Mouse (Mus musculus): ENCODE measurements around the gene Pnkd.

Gene Pnkd

DNA sequence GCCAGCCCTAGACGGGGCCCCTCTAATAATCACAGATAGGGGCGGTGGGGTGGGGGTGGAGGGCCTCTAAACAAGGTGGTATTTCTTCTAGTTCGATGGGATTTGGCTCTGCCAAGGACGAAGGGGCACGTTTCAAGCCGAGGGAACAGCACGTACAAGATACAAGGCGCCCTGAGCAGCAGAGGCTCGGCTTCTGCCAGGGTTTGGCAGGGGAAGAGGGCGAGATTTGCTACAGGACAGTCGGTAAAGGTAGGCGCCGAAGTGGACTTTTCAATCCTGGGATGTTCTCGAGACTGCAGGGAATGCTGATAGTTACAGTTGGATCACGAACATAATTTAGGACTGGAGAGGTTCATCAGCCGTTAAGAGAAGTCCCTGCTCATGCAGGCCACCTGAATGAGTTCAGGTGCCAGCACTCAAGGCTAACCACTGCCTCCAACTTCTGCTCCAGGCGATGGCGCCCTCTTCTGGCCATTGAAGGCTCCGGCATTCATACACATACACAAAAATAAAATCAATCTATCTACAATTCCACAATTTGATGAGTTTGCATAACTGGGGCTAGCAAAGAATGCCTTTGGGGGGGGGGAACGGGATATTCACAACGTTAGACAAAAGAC, 105.7 kb downstream of the Pnkd start:
- 15% methylated on average over 21 of the region's 21 CpGs for whole genome bisulfite sequencing

DNA sequence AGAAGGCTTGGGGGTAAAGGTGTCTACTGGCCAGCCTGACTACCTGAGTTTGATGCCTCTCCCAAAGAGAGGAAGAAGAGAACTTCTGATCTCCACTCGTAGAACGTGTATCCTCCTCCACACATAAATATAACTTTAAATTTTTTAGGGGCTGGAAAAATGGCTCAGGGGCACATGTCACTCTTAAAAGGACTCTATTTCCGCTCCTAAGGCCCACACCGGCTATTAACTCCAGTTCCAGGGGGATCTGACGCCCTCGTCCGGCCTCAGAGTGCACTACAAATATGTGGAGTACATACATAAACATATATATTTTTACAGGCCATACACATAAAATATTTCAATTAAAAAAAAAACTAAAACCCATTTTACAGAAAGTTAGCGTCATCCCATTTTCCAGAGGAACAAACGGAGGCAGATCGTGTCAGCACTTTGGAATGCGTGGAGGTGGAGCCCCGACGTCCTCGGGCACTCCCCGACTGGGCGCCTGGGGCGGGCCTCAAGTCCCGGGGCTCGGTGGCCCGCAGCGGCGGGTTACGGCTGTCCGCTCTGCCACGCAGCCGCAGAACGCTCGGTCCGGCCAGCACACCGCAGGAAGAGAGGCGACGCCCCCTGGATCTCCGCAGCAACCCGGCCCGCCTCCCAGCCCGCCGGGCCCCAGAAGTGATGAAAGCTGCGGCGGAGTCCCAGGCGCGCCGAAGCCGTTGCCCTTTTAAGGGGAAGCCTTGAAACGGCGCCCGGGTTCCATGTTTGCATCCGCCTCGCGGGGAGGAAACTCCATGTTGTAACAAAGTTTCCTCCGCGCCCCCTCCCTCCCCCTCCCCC, 106.4 kb downstream of the Pnkd start, which contains the start of gene Ctdsp1:
Gene Ctdsp1, plus strand, starts transcription at position 586 of the 825 bp plus-strand sequence.
- 2% methylated on average over 51 of the region's 51 CpGs for WGBS

DNA sequence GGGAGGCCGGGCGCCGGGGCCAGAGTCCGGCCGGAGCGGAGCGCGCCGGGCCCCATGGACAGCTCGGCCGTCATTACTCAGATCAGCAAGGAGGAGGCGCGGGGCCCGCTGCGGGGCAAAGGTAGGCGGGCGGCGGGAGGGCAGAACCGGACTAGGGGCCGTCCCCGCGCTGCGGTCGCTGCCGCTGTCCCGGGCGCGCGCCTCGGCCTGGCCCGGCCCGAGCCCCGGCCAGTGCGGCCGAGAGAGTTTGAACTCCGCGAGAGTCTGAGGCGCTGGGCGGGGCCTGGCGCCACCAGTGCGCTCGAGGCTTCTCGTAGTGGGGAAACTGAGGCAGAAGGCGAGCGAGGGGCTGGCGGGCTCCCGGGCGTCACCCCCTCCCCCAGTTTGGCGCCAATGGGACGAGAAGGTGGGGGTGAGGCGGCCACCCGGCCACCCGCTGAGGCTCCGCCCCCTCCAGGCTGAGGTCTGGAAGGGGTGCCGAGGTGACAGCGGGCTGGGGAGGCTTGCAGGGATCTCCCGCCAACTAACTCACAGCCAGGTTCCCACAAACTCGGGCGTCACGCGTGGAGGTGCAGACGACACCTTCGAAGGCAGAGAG, 107.2 kb downstream of the Pnkd start:
- under 1% methylated on average over 63 of the region's 63 CpGs for WGBS

DNA sequence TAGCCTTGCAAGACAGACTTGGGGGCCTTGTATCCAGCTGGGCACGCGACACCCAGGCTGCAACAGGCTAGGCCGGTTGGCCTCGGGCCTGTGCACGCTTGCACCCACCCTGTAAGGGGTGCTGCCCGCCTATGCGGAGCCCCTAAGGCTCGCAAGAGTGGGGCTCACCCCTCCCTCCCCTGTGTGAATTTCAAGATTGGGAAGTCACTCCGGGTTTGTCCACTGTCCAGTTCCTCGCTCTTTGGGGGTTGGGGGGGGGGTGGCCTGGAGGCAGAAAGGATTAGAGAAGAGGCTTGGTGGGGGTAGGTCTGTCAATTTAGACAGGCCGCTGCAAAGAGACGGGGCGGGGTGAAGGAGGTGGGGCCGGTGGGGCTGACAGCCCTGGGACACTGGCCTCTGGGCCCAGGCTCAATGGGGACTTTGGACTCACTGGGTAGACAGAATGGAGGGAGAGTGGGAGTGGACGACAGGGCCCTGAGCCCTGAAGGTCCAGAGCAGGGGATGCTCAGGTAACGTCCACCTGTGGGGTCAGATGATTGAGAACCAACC, 107.8 kb downstream of the Pnkd start:
- 6% methylated on average over 16 of the region's 16 CpGs for WGBS

DNA sequence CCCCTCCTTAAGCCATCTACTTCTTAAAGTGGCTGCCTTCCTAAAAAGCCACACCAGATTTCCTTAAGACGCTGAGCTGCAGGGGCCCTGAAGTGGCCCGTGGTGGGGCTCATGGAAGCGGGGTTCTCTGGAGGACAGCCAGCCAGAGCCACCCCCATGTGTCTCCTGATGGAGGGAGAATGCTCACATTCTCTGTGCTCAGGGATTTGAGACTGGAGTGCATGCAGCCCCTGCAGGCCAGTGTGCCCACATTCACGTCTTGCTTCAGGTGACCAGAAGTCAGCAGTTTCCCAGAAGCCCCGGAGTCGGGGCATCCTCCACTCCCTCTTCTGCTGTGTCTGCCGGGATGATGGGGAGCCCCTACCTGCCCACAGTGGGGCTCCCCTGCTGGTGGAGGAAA, 108.3 kb downstream of the Pnkd start:
- 51% methylated on average over 7 of the region's 7 CpGs for WGBS

DNA sequence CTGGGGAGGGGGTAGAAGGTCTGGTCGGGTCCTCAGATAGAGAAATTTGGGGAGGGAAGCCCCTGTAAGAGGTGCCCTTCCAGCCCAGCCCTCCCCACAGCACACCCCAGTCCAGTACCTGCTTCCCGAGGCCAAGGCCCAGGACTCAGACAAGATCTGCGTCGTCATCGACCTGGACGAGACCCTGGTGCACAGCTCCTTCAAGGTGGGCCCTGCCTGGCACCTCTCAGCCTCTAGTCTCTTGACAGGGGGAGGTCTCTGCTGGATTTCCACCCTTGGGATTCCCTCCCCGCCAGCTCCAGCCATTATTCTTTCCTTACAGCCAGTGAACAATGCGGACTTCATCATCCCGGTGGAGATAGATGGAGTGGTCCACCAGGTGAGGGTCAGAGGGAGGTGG, 109.0 kb downstream of the Pnkd start:
- WGBS: 91% methylated on average over 9 of the region's 9 CpGs

DNA sequence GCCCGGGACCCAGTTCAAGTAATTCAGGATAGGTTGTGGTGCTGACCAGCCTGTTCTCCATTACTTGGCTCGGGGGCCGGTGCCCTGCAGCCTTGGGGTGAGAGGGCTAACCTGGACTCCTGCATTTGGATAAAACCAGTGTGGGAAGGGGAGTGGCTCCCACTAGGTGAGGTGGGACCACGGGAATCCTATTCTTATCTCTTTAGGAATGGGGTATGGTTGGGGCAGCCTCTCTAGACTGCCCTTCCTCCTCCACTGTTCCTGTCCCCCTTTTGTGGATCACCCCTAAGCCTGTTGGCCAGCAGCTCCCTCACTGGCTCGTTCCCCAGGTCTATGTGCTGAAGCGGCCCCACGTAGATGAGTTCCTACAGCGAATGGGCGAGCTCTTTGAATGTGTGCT, 109.6 kb downstream of the Pnkd start:
- WGBS: 95% methylated on average over 9 of the region's 9 CpGs

DNA sequence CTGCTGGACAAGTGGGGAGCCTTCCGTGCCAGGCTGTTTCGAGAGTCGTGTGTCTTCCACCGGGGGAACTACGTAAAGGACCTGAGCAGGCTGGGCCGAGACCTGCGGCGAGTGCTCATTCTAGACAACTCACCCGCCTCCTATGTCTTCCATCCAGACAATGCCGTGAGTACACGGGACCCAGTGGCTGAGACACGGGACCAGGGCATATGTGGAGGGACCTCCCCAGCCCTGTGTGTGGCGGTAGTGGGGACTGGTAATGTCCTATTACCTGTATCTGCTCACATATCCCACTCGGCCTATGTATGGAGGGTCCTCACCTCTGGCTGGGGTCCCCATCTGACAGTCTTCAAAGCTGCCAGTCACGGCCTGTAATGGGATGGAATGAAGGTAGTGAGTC, 110.1 kb downstream of the Pnkd start:
- WGBS: 92% methylated on average over 15 of the region's 15 CpGs

DNA sequence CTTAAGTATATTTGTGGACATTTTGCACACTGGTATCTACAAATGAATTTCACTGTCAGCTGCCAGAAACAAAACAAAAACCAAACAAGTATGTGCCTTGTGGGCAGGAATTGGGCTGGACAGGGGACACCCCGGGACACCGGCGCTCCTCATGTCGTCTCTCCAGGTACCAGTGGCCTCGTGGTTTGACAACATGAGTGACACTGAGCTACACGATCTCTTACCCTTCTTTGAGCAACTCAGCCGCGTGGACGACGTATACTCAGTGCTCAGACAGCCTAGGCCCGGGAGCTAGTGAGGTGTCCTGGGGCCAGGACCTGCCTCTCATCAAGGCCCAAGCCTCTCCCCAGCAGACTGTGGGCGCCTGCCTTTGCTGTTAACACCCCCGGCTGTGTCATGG, 110.6 kb downstream of the Pnkd start:
- 86% methylated on average over 13 of the region's 13 CpGs for WGBS

DNA sequence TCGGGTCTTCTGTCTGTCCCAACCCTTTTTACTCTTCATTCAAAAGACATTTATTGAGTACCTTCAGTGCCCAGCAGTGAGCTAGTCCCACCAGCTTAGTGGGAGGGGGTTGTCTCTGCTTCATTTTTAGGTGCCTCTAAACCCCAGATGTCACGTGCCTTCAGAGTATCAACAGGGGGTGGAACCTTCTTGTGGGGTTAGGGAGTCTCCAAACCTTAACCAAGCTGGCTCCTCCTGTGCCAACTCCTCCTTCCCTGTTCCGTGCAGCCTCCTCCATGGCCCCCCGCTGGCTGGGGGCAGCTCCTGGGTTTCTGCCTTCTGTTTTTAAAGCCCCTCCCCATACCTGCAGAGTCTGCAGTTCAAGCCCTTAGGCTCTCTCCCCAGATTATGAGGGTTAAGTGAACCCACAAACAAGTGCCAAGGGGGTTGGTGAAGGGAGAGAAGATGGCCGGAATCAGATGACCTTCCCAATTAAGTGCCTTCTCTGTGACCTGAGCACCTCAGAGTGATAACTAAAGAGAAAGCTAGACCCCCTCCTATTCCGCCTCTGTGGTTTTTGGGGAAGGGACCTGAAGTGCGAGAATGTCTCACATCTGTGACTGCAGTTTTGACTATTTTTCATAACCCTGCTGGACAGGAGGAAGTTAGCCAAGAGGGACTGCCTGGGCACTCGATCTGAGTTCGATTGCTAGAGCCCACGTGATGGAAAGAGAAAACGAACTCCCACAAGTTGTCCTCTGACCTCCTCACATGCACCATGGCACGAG, 111.9 kb downstream of the Pnkd start:
- 16% methylated on average over 12 of the region's 12 CpGs for WGBS

DNA sequence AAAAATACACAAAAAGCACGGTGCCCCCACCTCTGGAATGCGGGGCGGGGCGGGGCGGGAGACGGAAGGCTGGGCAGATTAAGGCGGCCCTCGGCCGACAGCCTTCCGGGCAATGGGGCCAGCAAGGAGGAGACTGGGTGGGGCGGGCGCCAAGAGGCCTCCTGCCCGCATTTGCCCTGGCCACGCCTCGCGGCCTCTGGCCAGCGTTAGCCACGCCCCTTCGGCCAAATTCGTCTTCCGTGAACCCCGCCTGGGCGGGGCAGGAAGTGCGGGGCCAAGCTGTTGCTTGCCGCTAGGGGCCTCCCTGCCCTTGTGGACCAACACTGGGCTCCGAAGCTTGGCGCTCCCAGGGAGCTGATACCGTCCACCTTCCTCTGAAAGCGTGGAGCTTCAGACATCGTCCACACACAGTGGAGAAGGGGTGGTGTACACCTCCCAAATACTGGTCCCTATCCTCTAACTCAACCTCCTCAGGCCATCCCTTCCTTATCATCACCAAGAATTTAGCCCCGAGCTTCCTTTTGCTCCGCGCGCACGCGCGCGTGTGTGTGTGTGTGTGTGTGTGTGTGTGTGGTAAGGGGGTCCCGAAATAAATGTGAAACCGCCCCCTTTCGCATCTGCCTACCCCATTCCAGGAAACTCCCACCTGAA, 112.7 kb downstream of the Pnkd start:
- under 1% methylated on average over 41 of the region's 41 CpGs for WGBS

DNA sequence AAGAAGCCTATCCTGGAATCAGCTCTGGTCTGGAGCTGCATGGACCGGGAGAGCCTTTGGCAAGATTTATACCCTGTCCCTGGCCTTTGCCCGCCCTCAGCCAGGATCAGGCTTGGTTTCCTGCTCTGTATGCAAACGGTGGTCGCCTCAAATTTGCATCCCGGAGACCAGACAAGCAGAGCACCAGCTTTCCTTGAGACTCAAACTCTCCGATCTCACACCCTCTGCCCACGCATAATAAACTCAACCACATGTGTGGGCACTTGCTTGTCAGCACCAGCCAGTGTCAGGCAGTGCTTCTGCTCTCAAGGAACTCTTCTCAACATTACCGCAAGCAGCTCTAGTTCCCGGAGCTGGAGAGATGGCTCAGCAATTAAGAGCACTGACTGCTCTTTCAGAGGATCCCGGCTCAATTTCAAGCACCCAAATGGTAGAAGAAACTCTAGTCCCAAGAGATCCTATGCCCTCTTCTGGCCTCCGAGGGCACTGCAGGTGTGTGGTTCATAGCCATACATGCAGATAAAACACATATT, 113.3 kb downstream of the Pnkd start:
- WGBS: 3% methylated on average over 11 of the region's 11 CpGs

DNA sequence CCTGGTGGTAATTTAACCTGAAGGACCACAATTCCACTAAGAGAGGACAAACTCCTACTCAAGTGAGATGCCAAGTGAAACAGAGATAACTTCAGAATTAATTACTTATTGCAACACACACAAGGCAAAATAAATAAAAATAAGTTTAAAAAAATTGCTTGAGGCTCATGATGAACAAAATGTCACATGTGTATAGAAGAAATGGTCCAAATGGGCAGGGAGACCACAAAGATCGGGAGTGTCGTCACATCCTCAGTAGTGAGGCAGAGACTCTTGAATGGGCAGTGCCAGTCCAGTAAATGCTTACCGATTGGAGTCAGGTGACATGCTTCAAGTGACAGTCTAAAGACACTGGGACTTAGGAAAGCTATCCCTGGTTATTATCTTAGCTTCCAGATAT, 115.8 kb downstream of the Pnkd start:
- WGBS: 86% methylated on average over 3 of the region's 3 CpGs

DNA sequence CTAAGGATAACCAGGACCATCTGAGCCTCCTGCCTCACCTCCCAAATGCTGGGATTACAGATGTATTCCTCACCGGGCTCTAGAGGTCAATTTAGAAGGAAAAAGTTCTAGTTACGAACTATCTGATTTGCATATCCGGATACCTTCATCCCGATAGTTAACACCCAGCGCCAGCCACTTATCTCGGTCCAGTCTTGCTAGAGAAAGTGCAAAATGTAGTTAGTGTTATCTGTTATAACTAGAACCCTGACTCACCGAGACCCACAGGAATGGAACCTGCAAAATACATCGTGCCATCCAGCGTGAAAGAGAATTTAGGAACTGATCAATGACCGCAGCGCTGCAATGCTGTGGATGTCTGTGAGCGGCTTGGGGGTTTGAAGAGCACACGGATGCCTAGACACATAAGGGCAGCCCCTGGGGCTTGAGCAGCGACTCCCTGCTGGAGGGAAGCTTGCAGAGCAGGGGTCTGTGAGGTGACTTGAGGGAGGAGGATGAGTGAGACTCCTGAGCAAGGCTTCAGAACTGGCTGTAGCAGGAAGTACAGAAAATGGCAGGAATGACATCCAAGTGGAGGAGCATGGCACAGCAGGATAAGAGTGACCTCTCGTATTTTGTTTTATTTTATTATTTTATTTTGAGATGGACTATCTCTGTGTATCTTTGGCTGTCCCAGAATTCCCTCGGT, 116.4 kb downstream of the Pnkd start:
- WGBS: 64% methylated on average over 16 of the region's 16 CpGs

Data from cerebral cortex, adult 2 months (tissue).